Mouse (Mus musculus): ENCODE measurements at regions not wholly inside any gene's neighbourhood (a gene's known extent, or its start where the extent isn't known, plus 50 kb on each side); places are given as distances from the start of the nearest gene placed in this dataset.

DNA sequence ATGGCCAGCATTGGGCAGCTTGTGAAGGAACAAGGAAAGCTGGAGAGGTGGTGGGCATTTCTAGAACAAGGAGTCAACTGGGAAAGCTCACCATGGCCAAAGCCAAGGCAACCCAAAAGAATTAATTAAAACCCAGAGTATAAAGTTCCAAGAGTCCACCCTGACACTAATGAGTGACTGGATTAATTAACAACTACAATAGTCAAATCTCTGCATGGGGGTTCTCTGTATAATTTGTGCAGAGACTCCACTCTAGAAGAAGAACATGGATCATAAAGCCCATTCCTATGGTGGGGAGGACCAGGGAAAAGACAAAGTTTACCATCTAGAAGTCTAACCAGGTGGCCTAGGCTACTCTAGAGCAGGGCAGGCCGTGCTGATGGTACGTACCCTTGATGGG lies 129.3 kb upstream of the Klf3 start:
- no peak for TF ChIP-seq ZKSCAN1 (IDR thresholded peaks at IDR 0.05; ENCODE audit: low read depth, low read length)
- TF ChIP-seq MAX (IDR thresholded peaks at IDR 0.05; ENCODE audit: low read length): no peak
- no peak for TF ChIP-seq EP300 (IDR thresholded peaks at IDR 0.05; ENCODE audit: low read depth in 1 of 2, low read length in 2 of 2)
- no peak for TF ChIP-seq GABPA (IDR thresholded peaks at IDR 0.05; ENCODE audit: low read depth, low read length)

Measured in MEL (cell line).